Mouse (Mus musculus) forebrain, embryonic 14.5 days (tissue): ENCODE results near the gene Il12rb1. TPM values are rescaled to one million over a fixed set of nuclear protein-coding genes. Genes with fewer than 3 reads are reported as not detected.

Source experiments
- ATAC-seq: fragments of 200-750 bp; cut with Nextera tagmentation; 2 replicates; pipeline ENCODE4 v1.8.0; 2017; ENCODE audit warnings: mild to moderate bottlenecking, moderate library complexity
- DNase-seq: peaks from one replicate; pipeline ENCODE4 v3.0.0-alpha.2; 2015; ENCODE audit warnings: low spot score
- H3K27ac ChIP-seq: fragments of 300-500 bp; sonication (generic); 2 replicates; pipeline ENCODE4 v1.5.1; 2014; ENCODE audit warnings: low read depth, mild to moderate bottlenecking, control low read depth, low read length, moderate library complexity
- H3K27me3 ChIP-seq: fragments of 300-500 bp; sonication (generic); replicated peaks from 2 replicates; pipeline ENCODE4 v1.6.1; 2014; ENCODE audit warnings: low read length, control low read depth, mixed read lengths; ENCODE audit not compliant: control insufficient read depth, insufficient read depth
- H3K36me3 ChIP-seq: fragments of 300-500 bp; sonication (generic); 2 replicates; pipeline ENCODE4 v1.6.1; 2014; ENCODE audit warnings: low read length, control low read depth; ENCODE audit not compliant: control insufficient read depth, insufficient read depth
- H3K4me1 ChIP-seq: fragments of 300-500 bp; sonication (generic); 2 replicates; pipeline ENCODE4 v1.6.1; 2014; ENCODE audit warnings: antibody characterized with exemption, low read length, control low read depth; ENCODE audit not compliant: control insufficient read depth, insufficient read depth
- H3K4me2 ChIP-seq: fragments of 300-500 bp; sonication (generic); 2 replicates; pipeline ENCODE4 v1.6.1; 2014; ENCODE audit warnings: mild to moderate bottlenecking, control low read depth, low read length
- H3K4me3 ChIP-seq: fragments of 300-500 bp; sonication (generic); 2 replicates; pipeline ENCODE4 v1.5.1; 2014; ENCODE audit warnings: low read depth, low read length, control low read depth
- H3K9ac ChIP-seq: fragments of 300-500 bp; sonication (generic); 2 replicates; pipeline ENCODE4 v1.6.1; 2014; ENCODE audit warnings: mild to moderate bottlenecking, low read length, control low read depth, moderate library complexity
- H3K9me3 ChIP-seq: fragments of 300-500 bp; sonication (generic); replicated peaks from 2 replicates; pipeline ENCODE4 v1.6.1; 2016; ENCODE audit warnings: low read length, control low read depth, mixed read lengths; ENCODE audit not compliant: control insufficient read depth
- WGBS: fragments of 180-500 bp; shearing (Covaris S2); extraction: QIAGEN DNeasy Blood & Tissue Kit; methylation state at CpG from one replicate; pipeline ENCODE4 v1.1.7; 2014; 5-methylcytosine and 5-hydroxymethylcytosine counted together
- microRNA-seq: library from miRNA; unstranded; fragments of <30 nt; microRNA quantifications from one replicate; pipeline ENCODE4, GENCODE M21; 2016
- polyA plus RNA-seq: library from polyadenylated mRNA; unstranded; fragments of >200 nt; fragmentation: Nextera tagmentation; extraction: Ambion mirVana; gene quantifications from 2 replicates; pipeline ENCODE4 v1.2.1, GENCODE M21; 2014

The Il12rb1 gene
- polyA plus RNA-seq, 1 experiment from 2014 or later = not detected

GRCm38 (mm10) chr8:70866001-70866520, 57.8 kb downstream of the Il12rb1 start:
- DNase-seq (no peak), ATAC-seq (peak; percentile 16)
- Histone ChIP-seq H3K4me3 (peak overlapping the region; percentile 43), H3K9ac (peak overlapping the region; percentile 66), H3K9me3 (no peaks in the 10 kb centered on the region), H3K4me2 (peak overlapping the region; percentile 76), H3K27ac (peak overlapping the region; percentile 93), H3K4me1 (peaks cover 33% of the 10 kb centered on the region), H3K36me3 (peaks cover 9% of the 10 kb centered on the region), H3K27me3 (no peaks in the 10 kb centered on the region)
- WGBS = 7% methylated on average over 12 of the region's 12 CpGs

GRCm38 (mm10) chr8:70866566-70866965, 58.3 kb downstream of the Il12rb1 start:
- ATAC-seq (no peak), DNase-seq (no peak)
- peaks cover 9% of the 10 kb centered on the region for H3K36me3 ChIP-seq
- 84% methylated on average over 7 of the region's 7 CpGs for WGBS
- no peaks in the 10 kb centered on the region for H3K9me3 ChIP-seq
- peak overlapping the region; percentile 93; the same call in 1 of the 2 replicates for H3K27ac ChIP-seq
- H3K4me2 ChIP-seq = no peak overlapping the region
- H3K9ac ChIP-seq = no peak overlapping the region; the same call in 1 of the 2 replicates
- H3K4me3 ChIP-seq = no peak overlapping the region; the same call in 1 of the 2 replicates
- H3K4me1 ChIP-seq = peaks cover 32% of the 10 kb centered on the region
- no peaks in the 10 kb centered on the region for H3K27me3 ChIP-seq

- H3K27ac ChIP-seq = peak overlapping the region; percentile 46
- no peaks in the 10 kb centered on the region for H3K27me3 ChIP-seq
- H3K4me2 ChIP-seq = peak overlapping the region; percentile 28
- peaks cover 31% of the 10 kb centered on the region for H3K4me1 ChIP-seq
- H3K4me3 ChIP-seq = no peak overlapping the region
- H3K9ac ChIP-seq = peak overlapping the region; percentile 48; the same call in 1 of the 2 replicates
- H3K9me3 ChIP-seq = no peaks in the 10 kb centered on the region
- H3K36me3 ChIP-seq = peaks cover 9% of the 10 kb centered on the region
- peak; percentile 41 for DNase-seq
- ATAC-seq = no peak
- 14% methylated on average over 40 of the region's 40 CpGs for WGBS
Observed at GRCm38 (mm10) chr8:70868559-70869198, 60.4 kb downstream of the Il12rb1 start.

- H3K9me3 ChIP-seq = no peaks in the 10 kb centered on the region
- peaks cover 28% of the 10 kb centered on the region for H3K4me1 ChIP-seq
- H3K27me3 ChIP-seq = no peaks in the 10 kb centered on the region
- DNase-seq (no peak), ATAC-seq (no peak)
- H3K4me3 ChIP-seq = no peak overlapping the region
- peak overlapping the region; percentile 46 for H3K27ac ChIP-seq
- 45% methylated on average over 5 of the region's 5 CpGs for WGBS
- peaks cover 9% of the 10 kb centered on the region for H3K36me3 ChIP-seq
- peak overlapping the region; percentile 28 for H3K4me2 ChIP-seq
- peak overlapping the region; percentile 48 for H3K9ac ChIP-seq
Observed at GRCm38 (mm10) chr8:70869199-70869571, 60.9 kb downstream of the Il12rb1 start.

GRCm38 (mm10) chr8:70869601-70870041, 61.4 kb downstream of the Il12rb1 start:
- Histone ChIP-seq H3K4me2 (peak overlapping the region; percentile 23; the same call in 1 of the 2 replicates), H3K4me3 (no peak overlapping the region), H3K27ac (peak overlapping the region; percentile 46; the same call in 1 of the 2 replicates), H3K9me3 (no peaks in the 10 kb centered on the region), H3K9ac (peak overlapping the region; percentile 48), H3K4me1 (peaks cover 24% of the 10 kb centered on the region), H3K27me3 (no peaks in the 10 kb centered on the region), H3K36me3 (peaks cover 9% of the 10 kb centered on the region)
- ATAC-seq (no peak), DNase-seq (peak; percentile 88)
- 48% methylated on average over 16 of the region's 16 CpGs for WGBS

Small RNA genes within 50 kb of the gene (microRNA-seq; reads per million reads assigned to microRNA genes)
- 0.66 reads per million for gene Mir7240

Other genes starting within 250 kb of the Il12rb1 start
- 59.0 and 75.1 TPM in 2 replicates for gene Isyna1, start 214.1 kb upstream of the Il12rb1 start, polyA plus RNA-seq
- 135 and 147 TPM in 2 replicates for gene Ssbp4, start 199.6 kb upstream of the Il12rb1 start, polyA plus RNA-seq
- gene Lrrc25, start 192.3 kb upstream of the Il12rb1 start, polyA plus RNA-seq = 0.89 and 1.9 TPM in 2 replicates
- gene Gdf15, start 176.0 kb upstream of the Il12rb1 start, polyA plus RNA-seq = 0.16 and 0.20 TPM in 2 replicates
- gene Pgpep1, start 148.1 kb upstream of the Il12rb1 start, polyA plus RNA-seq = 85.7 and 101 TPM in 2 replicates
- 200 and 220 TPM in 2 replicates for gene Lsm4, start 135.2 kb upstream of the Il12rb1 start, polyA plus RNA-seq
- 87.2 and 94.0 TPM in 2 replicates for gene Jund, start 109.5 kb upstream of the Il12rb1 start, polyA plus RNA-seq
- 0.06 and 0.10 TPM in 2 replicates for gene Iqcn, start 105.0 kb upstream of the Il12rb1 start, polyA plus RNA-seq
- gene Gm3336, start 89.9 kb upstream of the Il12rb1 start, polyA plus RNA-seq = not detected in 2 replicates
- gene Pde4c, start 84.7 kb upstream of the Il12rb1 start, polyA plus RNA-seq = not detected in 2 replicates
- gene Rab3a, start 53.8 kb upstream of the Il12rb1 start, polyA plus RNA-seq = 330 and 371 TPM in 2 replicates
- gene Mpv17l2, start 47.5 kb upstream of the Il12rb1 start, polyA plus RNA-seq = 52.3 and 60.8 TPM in 2 replicates
- gene Pik3r2, start 31.7 kb upstream of the Il12rb1 start, polyA plus RNA-seq = 57.9 and 84.9 TPM in 2 replicates
- 15.5 and 18.6 TPM in 2 replicates for gene Mast3, start 3.4 kb upstream of the Il12rb1 start, polyA plus RNA-seq
- gene Arrdc2, start 31.3 kb downstream of the Il12rb1 start, polyA plus RNA-seq = 6.8 and 7.4 TPM in 2 replicates
- 7.3 and 11.3 TPM in 2 replicates for gene Kcnn1, start 54.8 kb downstream of the Il12rb1 start, polyA plus RNA-seq
- 177 and 182 TPM in 2 replicates for gene Ccdc124, start 65.5 kb downstream of the Il12rb1 start, polyA plus RNA-seq
- gene Slc5a5, start 84.3 kb downstream of the Il12rb1 start, polyA plus RNA-seq = 0.60 and 0.89 TPM in 2 replicates
- gene Rpl18a, start 89.0 kb downstream of the Il12rb1 start, polyA plus RNA-seq = 2,846 and 4,258 TPM in 2 replicates
- gene Map1s, start 97.5 kb downstream of the Il12rb1 start, polyA plus RNA-seq = 33.9 and 50.8 TPM in 2 replicates